Mouse (Mus musculus) hindbrain, embryonic 15.5 days (tissue): ENCODE results near the gene Serpinb9. TPM values are rescaled to one million over a fixed set of nuclear protein-coding genes. Genes with fewer than 3 reads are reported as not detected.

ENCODE experiments used
- ATAC-seq: fragments of 200-750 bp; cut with Nextera tagmentation; 2 replicates; pipeline ENCODE4 v1.8.0; 2017; ENCODE audit warnings: low read depth, moderate number of reproducible peaks, moderate TSS enrichment; ENCODE audit not compliant: low FRiP score
- H3K27ac ChIP-seq: fragments of 300-500 bp; sonication (generic); replicated peaks from 2 replicates; pipeline ENCODE4 v1.5.1; 2015; ENCODE audit warnings: mild to moderate bottlenecking, inconsistent platforms
- H3K27me3 ChIP-seq: fragments of 300-500 bp; sonication (generic); 2 replicates; pipeline ENCODE4 v1.6.1; 2015; ENCODE audit warnings: control low read depth, inconsistent platforms
- H3K36me3 ChIP-seq: fragments of 300-500 bp; sonication (generic); 2 replicates; pipeline ENCODE4 v1.6.1; 2015; ENCODE audit warnings: control low read depth, inconsistent platforms
- H3K4me1 ChIP-seq: fragments of 300-500 bp; sonication (generic); replicated peaks from 2 replicates; pipeline ENCODE4 v1.6.1; 2015; ENCODE audit warnings: control low read depth, inconsistent platforms
- H3K4me2 ChIP-seq: fragments of 300-500 bp; sonication (generic); 2 replicates; pipeline ENCODE4 v1.6.1; 2015; ENCODE audit warnings: moderate library complexity, mild to moderate bottlenecking, inconsistent platforms
- H3K4me3 ChIP-seq: fragments of 300-500 bp; sonication (generic); 2 replicates; pipeline ENCODE4 v1.5.1; 2015; ENCODE audit warnings: mild to moderate bottlenecking, inconsistent platforms
- H3K9ac ChIP-seq: fragments of 300-500 bp; sonication (generic); 2 replicates; pipeline ENCODE4 v1.6.1; 2015; ENCODE audit warnings: inconsistent platforms
- H3K9me3 ChIP-seq: fragments of 300-500 bp; sonication (generic); 2 replicates; pipeline ENCODE4 v1.6.1; 2016; ENCODE audit warnings: control low read depth, inconsistent platforms
- WGBS: fragments of 180-500 bp; shearing (Covaris S2); methylation state at CpG from one replicate; pipeline ENCODE4 v1.1.7; 2015; 5-methylcytosine and 5-hydroxymethylcytosine counted together
- polyA plus RNA-seq: library from polyadenylated mRNA; unstranded; fragments of >200 nt; fragmentation: Nextera tagmentation; extraction: Ambion mirVana; gene quantifications from 2 replicates; pipeline ENCODE4 v1.2.1, GENCODE M21; 2015

The Serpinb9 gene
- polyA plus RNA-seq, 1 experiment from 2014 or later: 1.8 TPM

DNA sequence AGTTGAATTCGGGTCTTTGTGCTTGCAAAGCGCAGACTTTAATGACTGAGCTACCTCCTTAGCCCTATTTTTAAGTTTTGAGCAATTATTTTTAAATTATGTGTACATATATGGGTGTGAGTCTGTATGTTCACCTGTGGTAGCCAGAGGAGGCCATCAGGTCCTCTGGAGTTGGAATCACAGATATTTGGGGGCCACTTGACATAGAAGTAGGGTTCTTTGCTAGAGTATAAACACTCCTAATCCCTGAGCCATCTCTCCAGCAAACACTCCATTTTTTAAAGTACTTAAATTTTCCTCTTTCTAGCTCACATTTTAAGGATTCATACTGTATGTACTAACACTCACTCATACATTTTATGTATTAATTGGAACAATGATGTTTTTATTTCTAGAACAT lies 28.8 kb upstream of the Serpinb9 start:
- Histone ChIP-seq H3K27ac (no peak overlapping the region), H3K36me3 (no peaks in the 10 kb centered on the region), H3K9ac (no peak overlapping the region), H3K27me3 (no peaks in the 10 kb centered on the region), H3K4me2 (no peak overlapping the region), H3K4me3 (no peak overlapping the region), H3K9me3 (no peaks in the 10 kb centered on the region), H3K4me1 (no peaks in the 10 kb centered on the region)
- no peak for ATAC-seq
- WGBS: 93% methylated on average over 2 of the region's 2 CpGs

DNA sequence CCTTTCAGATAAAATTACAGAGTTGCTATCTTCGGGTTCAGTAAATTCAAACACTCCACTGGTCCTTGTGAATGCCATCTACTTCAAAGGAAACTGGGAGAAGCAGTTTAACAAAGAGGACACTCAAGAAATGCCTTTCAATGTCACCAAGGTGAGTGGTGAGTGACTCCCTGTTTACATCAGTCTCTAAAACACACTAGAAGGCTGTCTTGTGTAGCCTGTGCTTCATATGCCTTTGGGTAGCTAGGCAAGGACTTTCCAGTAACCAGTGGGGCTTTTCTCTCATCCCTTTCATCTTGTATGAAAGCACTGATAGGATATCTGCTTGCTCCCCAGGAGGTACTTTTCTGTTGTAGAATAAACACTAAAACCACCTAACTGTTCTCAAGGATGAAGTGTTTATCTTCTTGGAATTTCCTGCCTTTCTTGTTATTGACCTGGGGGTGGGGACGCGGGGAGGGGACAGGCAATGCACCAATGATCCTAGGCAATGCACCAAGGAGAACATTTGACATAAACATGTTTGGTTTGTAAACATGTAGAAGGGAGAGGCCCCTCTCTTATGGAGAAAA lies 28.1 kb upstream of the Serpinb9 start:
- no peak overlapping the region for H3K4me2 ChIP-seq
- H3K27me3 ChIP-seq: no peaks in the 10 kb centered on the region
- H3K27ac ChIP-seq: no peak overlapping the region
- H3K36me3 ChIP-seq: no peaks in the 10 kb centered on the region
- no peak for ATAC-seq
- H3K9ac ChIP-seq: no peak overlapping the region
- no peak overlapping the region for H3K4me3 ChIP-seq
- 78% methylated on average over 3 of the region's 3 CpGs for WGBS
- H3K9me3 ChIP-seq: no peaks in the 10 kb centered on the region
- H3K4me1 ChIP-seq: no peaks in the 10 kb centered on the region

DNA sequence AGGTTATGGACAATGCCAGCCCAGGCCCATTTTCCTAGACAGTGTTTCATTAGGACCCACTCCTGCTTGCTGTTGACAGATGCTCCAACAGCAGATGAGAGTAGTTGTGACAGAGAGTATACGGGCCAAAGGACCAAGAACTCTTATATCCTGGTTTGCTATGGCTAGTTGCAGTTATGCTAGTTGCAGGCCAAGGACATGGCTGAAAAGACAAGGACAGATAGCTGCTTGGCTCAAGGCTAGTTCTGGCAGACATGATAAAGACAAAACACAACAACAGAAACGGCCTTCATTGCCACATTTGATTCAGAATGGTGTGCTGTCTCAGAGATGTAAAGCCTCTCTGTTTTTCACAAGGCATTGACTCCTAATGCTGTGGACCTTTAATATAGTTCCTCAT lies 27.3 kb upstream of the Serpinb9 start:
- Histone ChIP-seq H3K27ac (no peak overlapping the region), H3K9ac (no peak overlapping the region), H3K36me3 (no peaks in the 10 kb centered on the region), H3K4me1 (no peaks in the 10 kb centered on the region), H3K4me3 (no peak overlapping the region), H3K27me3 (no peaks in the 10 kb centered on the region), H3K4me2 (no peak overlapping the region), H3K9me3 (no peaks in the 10 kb centered on the region)
- no peak for ATAC-seq
- 83% methylated on average over 2 of the region's 2 CpGs for WGBS

DNA sequence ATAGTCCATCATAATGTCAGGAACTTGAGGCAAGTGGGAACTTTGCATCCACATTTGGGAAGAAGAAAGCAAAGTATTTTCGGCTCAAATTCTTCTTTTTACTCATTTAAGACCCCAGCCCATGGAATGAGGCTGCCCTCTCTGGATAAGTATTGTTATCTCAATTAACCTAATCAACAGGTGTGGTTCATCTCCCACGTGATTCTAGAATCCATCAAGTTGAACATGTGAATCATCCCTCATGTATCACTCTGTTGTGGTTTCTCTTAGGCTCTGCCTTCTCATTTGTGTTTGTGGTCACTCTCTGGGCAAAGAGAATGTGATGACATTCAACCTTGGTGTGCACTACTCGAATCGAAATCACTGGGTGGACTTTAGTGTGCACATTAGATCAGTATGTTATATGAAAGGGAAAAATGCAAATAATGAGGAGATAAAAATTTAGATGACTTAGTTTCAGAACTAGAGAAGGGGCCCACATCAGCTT lies 20.5 kb upstream of the Serpinb9 start:
- no peaks in the 10 kb centered on the region for H3K4me1 ChIP-seq
- ATAC-seq: no peak
- WGBS: 87% methylated on average over 4 of the region's 4 CpGs

DNA sequence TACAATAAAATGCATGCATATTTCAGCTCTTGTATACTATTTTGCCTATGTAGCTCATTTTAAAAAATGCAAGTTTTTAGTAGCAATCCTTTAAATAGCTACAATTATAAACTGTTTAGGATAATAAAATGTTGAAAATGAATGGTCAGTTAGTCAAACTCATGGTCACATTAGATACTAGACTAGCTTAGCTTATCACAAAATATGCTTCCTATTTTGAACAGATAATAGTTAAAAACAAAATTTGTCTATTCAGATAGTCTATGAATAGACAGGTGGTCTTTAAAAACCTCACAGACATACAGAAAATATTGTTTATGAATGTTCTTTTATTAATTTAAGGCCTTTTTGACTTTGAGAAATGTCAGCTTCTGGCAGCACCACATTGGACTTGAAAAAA lies 16.8 kb upstream of the Serpinb9 start:
- Histone ChIP-seq H3K36me3 (no peaks in the 10 kb centered on the region), H3K4me1 (no peaks in the 10 kb centered on the region), H3K4me3 (no peak overlapping the region), H3K27me3 (no peaks in the 10 kb centered on the region), H3K4me2 (no peak overlapping the region), H3K27ac (no peak overlapping the region), H3K9ac (no peak overlapping the region), H3K9me3 (no peaks in the 10 kb centered on the region)
- no peak for ATAC-seq

More for the DNA sequence above, 20.5 kb upstream of the Serpinb9 start:
- no peak overlapping the region for H3K4me2 ChIP-seq
- no peak overlapping the region for H3K4me3 ChIP-seq
- no peaks in the 10 kb centered on the region for H3K36me3 ChIP-seq
- H3K27me3 ChIP-seq: no peaks in the 10 kb centered on the region
- no peak overlapping the region for H3K27ac ChIP-seq
- H3K9me3 ChIP-seq: no peaks in the 10 kb centered on the region
- H3K9ac ChIP-seq: no peak overlapping the region

DNA sequence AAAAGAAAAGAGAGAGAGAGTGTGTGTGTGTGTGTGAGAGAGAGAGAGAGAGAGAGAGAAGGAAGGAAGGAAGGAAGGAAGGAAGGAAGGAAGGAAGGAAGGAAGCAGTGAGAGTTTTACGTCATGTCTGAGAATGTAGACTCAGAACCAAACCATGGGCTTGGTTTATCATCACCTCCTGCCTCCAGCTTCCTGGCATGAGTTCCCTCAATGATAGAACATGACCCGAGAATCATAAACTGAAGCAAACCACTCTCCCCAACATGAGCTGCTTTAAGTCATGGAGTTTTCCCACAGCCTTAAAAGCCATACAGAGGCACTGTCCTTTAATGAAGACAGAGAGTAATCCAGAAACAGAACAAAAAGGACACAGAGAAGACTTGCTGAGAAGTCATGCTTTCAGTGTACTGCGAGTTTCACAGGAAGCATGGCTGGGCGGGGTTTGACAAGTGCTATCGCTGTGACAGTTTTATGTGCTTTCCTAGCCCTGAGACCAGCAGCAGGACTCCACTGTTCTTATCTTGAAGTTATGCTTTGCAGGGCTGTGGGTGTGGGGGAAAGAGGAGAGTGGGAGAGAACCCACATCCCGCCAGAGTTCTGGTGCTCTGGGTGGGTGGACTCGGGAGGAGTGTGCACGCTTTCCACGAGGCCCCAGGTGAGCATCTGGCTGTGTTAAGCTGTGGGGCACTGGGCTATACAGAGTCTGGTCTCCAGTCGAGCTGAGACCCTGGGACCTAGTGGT lies 9.7 kb upstream of the Serpinb9 start:
- ATAC-seq: no peak
- 86% methylated on average over 10 of the region's 10 CpGs for WGBS
- H3K27ac ChIP-seq: no peak overlapping the region

DNA sequence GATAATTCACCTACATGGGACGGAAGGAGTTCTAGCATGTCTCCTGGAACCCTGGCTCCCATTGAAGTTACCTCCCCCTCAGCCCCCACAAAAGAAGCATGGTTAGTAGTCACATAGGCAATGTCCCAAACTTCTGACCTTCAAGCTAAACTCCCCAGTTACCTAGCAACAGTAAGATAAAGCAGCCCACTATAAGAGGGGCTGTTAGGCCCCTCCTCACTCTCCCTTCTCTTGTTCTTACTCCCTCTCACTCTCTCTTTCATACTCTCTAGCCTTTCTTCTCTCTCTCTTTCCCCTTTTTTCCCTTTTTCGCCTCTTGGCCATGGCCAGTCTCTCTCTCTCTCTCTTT lies 9.2 kb upstream of the Serpinb9 start:
- Histone ChIP-seq H3K4me3 (no peak overlapping the region), H3K9ac (no peak overlapping the region), H3K4me2 (no peak overlapping the region), H3K27me3 (no peaks in the 10 kb centered on the region), H3K9me3 (no peaks in the 10 kb centered on the region), H3K36me3 (no peaks in the 10 kb centered on the region), H3K4me1 (no peaks in the 10 kb centered on the region), H3K27ac (no peak overlapping the region)
- no peak for ATAC-seq
- WGBS: 79% methylated on average over 2 of the region's 2 CpGs

More for the DNA sequence above, 9.7 kb upstream of the Serpinb9 start:
- Histone ChIP-seq H3K27me3 (no peaks in the 10 kb centered on the region), H3K4me1 (no peaks in the 10 kb centered on the region), H3K4me2 (no peak overlapping the region), H3K9ac (no peak overlapping the region), H3K4me3 (no peak overlapping the region), H3K9me3 (no peaks in the 10 kb centered on the region), H3K36me3 (no peaks in the 10 kb centered on the region)

DNA sequence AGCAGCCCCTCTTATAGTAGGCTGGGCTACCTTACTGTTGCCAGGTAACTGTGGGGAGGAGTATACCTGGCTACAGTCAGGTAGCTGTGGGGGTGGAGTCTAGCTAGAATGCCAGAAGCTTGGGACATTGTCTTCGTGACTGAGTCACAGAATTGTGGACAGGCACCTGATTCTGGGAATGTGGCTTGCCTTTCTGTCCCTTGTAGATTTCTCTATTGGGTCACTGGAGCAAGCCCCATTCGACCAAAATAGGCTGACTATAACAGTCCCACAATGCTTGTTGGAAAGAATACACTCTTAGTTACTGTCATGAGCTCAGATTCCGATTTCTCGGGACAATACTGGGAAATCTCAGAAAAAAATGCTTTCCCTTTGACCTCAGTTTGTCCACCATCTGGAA lies 8.0 kb upstream of the Serpinb9 start:
- Histone ChIP-seq H3K36me3 (no peaks in the 10 kb centered on the region), H3K27ac (no peak overlapping the region)

DNA sequence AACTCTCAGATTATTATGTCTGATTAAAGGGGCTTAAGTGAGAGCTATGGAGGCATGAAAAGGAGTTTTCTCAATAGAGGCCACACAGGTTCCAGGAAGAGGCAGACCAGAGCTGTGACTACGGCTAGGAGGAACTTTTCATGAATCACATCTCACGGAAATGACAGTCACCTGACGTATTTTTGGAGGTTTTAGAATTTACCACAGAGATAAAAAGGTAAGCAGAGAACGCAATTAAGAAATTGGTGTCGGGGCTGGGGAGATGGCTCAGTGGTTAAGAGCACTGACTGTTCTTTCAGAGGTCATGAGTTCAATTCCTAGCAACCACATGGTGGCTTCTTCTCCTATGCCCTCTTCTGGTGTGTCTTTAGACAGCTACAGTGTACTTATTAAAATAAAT lies 1.7 kb upstream of the Serpinb9 start:
- Histone ChIP-seq H3K9me3 (no peaks in the 10 kb centered on the region), H3K27me3 (no peaks in the 10 kb centered on the region), H3K4me1 (peaks cover 5% of the 10 kb centered on the region; the same call in 1 of the 2 replicates), H3K36me3 (no peaks in the 10 kb centered on the region), H3K4me3 (no peak overlapping the region), H3K9ac (no peak overlapping the region), H3K27ac (no peak overlapping the region), H3K4me2 (no peak overlapping the region)
- WGBS: 96% methylated on average over 5 of the region's 5 CpGs
- ATAC-seq: no peak

More for the DNA sequence above, 8.0 kb upstream of the Serpinb9 start:
- Histone ChIP-seq H3K4me1 (no peaks in the 10 kb centered on the region), H3K27me3 (no peaks in the 10 kb centered on the region), H3K4me3 (no peak overlapping the region), H3K9ac (no peak overlapping the region), H3K9me3 (no peaks in the 10 kb centered on the region), H3K4me2 (no peak overlapping the region)
- 77% methylated on average over 4 of the region's 4 CpGs for WGBS
- ATAC-seq: no peak

DNA sequence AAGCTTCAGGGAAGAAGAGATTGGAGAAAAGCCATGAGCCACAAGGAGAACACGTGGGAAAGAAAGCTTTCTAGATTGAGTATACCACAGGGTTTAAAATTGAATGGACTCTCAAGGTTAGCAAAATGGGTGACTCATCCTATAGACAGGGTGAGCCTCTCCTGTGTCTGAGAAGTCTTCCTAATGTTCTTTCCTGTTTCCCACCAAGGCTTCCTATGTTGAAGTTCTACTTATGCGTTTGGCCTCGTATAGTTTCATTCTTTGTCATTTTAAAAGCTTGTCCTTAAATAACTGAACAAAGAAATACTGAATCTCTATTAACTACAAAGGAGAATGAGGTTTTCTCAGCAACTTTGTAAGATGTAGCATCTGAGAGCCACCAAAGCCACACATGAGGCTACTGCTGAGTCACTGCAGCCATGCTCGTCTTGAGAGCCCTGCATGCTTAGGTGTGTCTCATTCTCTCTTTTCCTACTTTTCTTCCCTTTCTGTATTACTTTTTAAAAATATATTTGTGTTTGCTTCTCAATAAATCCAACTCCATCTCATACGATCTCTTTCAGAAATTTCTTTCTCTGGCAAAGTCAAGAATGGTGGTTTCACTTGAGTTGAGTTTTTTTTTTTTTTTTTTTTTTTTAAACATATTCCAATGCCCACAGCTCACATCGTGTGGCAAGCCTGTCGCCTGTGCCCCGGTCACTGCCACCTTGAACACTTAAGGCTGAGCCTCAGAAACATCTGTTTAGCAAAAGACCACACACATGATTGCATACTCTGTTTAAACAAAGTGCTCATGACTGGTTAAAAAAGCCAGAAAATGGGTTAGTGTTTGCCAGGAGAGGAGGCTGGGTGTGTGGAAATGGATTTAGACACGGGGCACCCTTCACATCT lies 718 bp downstream of the Serpinb9 start:
- H3K27ac ChIP-seq: 0 out of 2 replicates have a peak overlapping the region, but pooled peaks have one; percentile 6
- H3K4me3 ChIP-seq: peak overlapping the region; percentile 20; the same call in 1 of the 2 replicates
- ATAC-seq: no peak
- WGBS: 76% methylated on average over 9 of the region's 9 CpGs
- H3K9me3 ChIP-seq: no peaks in the 10 kb centered on the region
- peak overlapping the region; percentile 48 for H3K4me2 ChIP-seq
- peaks cover 5% of the 10 kb centered on the region; the same call in 1 of the 2 replicates for H3K4me1 ChIP-seq
- no peaks in the 10 kb centered on the region for H3K36me3 ChIP-seq
- no peak overlapping the region for H3K9ac ChIP-seq
- no peaks in the 10 kb centered on the region for H3K27me3 ChIP-seq

DNA sequence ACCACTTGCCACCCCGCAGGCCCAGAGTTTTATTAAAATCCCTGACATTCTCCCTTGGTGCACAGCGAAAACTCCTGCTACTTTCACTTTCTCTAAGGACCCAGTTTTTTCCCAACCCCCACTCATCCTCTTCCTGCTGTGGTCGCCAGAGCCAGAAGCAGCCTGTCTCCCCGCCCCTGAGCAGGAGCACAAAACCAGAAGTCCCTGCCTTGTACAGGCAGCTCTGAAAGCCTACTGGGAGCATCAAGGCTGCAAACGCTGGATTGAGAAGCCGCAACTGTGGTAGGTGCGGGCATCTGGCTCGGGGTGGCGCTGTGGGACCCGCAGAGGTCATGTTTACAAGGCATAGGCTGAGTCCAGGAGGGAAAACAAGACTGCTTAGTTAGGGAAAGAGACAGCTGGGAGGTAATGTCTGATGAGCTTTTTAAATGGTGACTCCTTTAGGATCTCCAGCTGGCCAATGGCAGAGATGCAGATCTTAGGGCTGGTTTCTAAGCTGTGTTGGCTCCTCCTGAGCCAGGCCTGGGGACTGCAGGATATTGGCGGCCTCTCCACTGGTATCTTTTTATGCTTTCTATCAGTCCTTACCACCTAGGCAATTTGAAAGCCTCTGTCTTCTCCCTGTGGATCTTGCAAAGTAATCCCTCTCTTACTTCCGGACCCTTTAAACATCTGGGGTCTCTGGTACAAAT lies 1.5 kb downstream of the Serpinb9 start:
- H3K9ac ChIP-seq: no peak overlapping the region
- H3K4me1 ChIP-seq: peaks cover 5% of the 10 kb centered on the region; the same call in 1 of the 2 replicates
- ATAC-seq: peak; percentile 91
- 22% methylated on average over 12 of the region's 12 CpGs for WGBS
- no peaks in the 10 kb centered on the region for H3K9me3 ChIP-seq
- peak overlapping the region; percentile 20 for H3K4me3 ChIP-seq
- peak overlapping the region; percentile 48 for H3K4me2 ChIP-seq
- H3K27me3 ChIP-seq: no peaks in the 10 kb centered on the region
- no peaks in the 10 kb centered on the region for H3K36me3 ChIP-seq
- peak overlapping the region; percentile 6 for H3K27ac ChIP-seq
